Mouse (Mus musculus): Measurements from ENCODE around the gene Mef2b.

The Mef2b gene

DNA sequence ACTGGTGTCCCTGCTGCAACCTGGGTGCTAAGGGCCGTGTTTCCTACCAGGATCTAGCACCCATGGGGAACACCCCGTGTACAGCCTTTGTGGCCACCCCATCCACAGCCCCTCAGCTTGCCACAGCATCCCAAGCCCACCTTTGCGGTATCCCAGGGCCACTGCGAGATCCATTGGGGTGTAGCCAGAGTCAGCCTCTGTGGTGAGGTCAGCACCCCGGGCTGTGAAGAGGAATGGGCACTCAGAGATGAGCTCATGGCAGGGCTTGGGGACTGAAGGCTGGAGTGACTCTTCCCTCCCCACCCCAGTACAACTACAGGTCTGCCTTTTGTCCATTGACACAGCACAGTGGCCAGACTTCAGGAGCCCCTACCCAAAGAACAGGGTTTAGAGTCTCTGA, 5.4 kb upstream of the Mef2b start:
- DNase-seq (ENCODE audit: low spot score) = no peak

DNA sequence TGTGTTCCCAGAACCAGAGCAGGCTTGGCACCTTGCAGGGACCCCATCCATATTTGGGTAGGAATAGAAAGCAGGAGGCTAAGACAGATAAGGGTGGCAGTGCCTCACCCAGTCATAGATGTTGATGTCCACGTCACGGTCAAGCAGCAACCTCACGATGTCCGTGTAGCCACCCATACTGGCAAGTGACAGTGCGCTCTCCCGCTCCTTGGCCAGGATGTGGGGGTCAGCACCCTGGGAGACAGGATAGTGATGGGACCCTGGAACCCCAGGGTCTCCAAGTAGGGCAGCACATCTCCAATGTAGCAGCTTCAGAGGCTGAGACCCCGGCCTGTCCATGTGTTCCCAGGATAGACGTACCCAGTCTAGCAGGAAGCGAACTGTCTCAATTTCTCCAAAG, 4.6 kb upstream of the Mef2b start:
- no peak for DNase-seq (ENCODE audit: low spot score)

DNA sequence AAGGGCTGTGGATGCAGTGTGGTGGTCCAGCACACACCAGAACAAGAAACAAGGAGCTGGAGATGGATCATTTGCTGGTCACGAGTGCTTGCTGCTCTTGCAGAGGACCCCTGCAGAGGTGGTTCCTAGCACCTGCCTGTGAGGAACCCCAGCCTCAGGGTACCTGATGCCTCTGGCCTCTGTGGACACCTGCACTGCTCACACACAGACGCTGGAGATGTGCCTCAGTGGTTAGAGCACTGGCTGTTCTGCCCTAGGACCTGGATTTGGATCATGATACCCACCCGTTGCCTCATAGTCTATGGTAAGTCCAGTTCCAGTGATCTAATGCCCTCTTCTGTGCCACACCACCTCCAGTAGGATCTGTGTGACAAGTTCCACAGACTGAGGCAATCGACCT, 2.9 kb upstream of the Mef2b start:
- DNase-seq (ENCODE audit: low spot score) = no peak

DNA sequence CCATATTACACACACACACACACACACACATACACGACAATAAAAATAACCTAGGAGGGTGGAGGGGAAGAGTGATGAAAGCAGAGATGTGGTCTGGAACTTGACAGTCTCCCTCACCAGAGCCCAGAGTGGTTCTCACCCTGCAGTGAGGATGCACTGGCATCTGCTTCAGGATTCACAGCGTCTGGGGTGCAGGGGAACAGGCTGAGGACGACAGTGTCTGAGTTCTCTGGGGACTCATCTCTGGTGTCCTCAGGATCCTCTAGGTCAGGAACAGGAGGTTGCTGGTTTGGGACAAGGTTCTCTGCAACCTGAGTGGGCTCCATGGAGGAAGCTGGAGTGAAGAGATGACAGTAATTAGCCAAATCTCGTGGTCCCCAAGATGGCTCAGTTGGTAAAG, 1.6 kb upstream of the Mef2b start:
- no peak for DNase-seq (ENCODE audit: low spot score)

DNA sequence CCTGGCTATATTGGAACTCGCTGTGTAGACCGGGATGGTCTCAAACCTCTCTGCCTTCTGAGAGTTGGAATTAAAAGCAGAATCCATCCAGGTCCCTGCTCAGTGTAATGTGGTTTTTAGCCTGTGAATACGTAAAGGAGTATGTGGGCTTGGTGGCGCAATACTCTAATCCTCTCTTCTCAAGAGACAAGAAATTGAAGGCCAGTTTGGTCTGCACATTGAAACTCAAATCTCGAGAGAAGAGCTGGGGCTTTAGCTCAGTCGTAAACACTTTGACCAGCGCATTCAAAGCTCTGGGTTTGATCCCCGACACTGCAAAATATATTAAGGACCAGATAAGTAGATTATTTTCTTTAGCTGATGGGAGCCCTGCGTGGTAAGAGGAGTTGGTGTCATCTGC, 470 bp downstream of the Mef2b start:
- no peak for DNase-seq (ENCODE audit: low spot score)

DNA sequence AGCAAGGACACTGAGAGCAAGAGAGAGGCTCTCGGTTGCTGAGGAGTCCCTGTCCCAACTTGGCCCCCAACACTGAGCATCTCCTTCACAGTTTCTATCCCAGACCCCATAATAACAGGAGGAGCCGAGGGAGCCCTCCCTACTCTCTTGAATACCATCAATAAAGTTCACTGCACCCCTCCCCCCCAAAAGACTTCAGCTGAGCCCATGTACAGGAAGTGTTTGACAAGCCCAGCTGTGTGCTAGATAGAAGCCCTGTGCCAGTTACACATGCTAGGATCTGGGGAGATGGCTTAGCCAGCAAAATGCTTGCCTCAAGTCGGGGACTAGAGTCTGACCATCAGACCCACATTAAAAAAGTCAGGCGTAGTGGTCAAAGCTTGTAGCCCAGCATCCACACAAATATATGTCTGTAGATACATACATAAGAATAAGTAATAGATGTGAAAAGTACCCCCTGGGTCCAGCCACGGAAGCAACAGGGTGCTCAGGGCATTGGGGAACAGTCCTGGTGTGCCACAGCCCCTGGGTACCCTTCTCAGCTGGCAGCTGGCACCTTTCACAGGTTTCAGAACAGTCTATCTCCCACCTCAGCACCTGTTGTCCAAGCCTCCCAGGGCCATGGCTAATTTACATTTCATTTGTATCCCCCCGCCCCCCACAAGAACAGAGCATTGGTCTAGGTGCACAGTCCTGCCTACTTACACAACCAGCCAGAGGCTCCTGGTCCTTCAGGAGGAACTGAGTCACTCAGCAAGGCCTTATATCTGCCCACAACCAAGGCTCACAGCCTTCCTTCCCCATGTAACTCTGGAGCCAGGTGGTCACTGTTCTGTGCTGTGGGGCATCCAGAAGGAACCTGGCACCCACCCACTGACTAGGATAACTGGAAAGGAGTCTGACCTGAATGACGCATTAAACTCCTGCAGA, 8.4 kb downstream of the Mef2b start:
- DNase-seq (ENCODE audit: low spot score) = no peak

DNA sequence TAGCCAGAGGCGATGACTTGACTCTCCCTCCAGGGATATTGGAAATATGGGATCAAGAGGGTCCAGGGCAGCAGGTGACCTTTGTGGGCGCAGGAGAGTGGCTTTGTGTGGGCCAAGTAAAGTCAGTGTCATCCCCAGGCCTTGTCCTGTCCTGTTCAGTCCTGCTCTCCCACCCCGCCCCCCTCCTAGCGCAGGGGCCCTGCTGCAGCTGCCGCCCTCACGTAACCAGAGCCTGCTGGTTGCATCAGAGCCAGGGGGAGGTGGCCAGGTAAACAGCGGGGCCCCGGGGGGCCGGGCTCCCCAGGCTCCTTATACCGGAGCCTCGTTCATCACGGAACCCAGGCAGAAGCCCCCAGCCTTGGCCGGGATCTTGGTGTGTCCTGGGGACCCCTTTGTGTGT, 10.6 kb downstream of the Mef2b start:
- no peak for DNase-seq (ENCODE audit: low spot score)

DNA sequence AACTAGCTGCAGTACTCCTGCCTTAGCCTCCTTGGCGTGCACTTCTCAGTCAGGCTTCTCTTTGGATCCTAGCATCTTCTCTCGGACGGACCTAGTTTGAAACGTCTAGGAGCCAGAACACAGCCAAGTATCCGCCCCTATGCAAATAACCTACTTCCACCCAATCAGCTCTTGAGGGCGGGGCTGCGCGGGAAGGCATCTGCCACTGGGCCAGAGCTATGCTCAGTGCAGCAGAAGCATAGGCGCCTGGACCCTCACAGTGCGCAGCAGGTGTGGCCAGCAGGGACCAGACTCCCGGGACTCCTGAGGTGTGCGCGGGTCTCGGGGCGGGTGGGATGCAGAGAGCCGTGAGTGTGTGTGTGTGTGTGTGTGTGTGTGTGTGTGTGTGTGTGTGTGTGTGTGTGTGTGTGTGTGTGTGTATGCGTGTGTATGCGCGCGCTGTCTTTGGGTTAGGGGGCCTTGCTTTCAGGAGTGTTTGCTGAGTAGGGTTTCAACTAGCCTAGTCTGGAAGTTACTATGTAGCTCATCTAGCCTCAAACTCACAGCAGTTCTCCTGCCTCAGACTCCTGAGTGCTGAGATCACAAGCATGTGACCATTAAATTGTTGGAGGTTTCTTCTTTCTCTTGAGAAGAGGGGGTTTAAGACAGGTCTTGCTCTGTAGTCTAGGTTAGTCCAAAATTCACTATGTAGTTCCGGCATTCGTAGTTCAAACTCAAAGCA, 13.2 kb downstream of the Mef2b start:
- DNase-seq (ENCODE audit: low spot score) = peak; percentile 32

DNA sequence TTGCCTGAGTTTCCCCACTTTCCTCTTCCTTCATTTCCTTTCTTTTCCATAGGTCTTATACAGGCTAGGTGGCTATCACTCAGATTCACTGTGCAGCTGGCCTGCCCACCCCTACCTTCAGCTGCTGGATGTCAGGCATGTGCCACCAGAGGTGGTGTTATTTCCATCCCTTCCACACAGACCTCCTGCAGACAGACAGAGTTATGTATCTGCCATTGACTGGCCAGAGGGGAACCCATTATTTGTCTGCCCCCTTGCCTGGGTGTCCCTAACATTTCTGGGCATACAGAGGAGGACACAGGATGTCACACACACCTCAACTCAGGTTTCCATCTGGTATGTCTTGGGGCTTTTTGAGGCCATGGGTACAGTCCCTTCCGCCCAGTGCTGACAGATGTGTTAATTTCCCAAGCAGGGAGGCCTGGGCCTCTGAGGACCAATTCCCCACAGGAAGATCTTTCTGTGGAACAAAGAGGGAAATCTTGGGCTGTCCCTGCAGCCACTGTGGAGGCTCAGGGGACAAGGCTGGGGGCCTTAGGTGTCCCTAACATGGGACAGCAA, 17.8 kb downstream of the Mef2b start:
- no peak for DNase-seq (ENCODE audit: low spot score)

DNA sequence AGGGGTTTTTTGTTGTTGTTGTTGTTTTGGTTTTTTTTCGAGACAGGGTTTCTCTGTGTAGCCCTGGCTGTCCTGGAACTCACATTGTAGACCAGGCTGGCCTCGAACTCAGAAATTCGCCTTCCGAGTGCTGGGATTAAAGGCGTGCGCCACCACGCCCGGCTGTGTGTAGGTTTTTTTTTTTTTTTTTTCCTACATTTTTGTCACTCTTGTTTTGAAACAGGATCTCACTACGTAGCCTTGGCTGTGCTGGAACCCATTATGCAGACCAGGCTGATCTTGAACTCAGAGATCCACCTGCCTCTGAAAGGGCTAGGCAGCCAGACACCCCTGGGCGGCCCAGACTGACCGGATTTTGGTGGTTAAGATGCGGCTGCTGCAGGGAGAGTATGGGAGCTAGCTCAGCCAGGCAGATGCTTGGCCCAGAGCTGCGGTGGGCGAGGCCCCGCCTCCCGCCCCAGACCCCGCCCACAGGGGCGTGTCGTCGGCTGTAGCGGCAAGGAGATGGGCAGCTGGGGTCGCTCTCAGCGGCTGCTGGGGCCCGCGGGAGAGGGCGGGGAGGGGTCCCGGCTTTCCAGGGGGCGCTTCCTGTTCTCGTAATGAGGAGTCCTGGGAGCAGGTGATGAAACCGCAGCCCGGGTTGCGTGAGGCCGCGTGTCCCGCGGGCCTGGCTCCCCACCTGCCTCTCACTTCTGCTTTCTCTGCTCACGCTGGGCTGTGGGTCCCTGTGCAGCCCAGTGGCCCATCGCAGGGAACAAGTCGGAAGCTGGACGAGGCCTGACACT, 18.8 kb downstream of the Mef2b start:
- DNase-seq (ENCODE audit: low spot score) = peak; percentile 61

DNA sequence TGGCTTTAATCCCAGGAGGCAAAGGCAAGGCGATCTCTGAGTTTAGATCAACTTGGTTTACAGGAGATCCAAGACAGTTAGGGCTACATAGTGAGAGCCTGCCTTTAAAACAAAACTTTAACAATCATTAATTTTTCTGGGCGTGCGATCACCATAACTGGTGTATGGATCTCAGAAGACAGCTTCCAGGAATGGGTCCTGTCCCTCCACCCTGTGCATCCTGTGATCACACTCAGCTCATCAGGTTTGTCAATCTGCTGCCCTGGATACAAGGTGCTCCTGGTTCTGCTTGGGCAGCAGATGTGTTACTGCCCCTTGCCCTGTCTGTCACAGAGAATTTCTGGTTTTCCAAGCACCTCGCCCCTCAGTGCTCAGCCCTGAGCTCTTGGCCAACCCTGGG, 19.7 kb downstream of the Mef2b start:
- DNase-seq (ENCODE audit: low spot score) = no peak

DNA sequence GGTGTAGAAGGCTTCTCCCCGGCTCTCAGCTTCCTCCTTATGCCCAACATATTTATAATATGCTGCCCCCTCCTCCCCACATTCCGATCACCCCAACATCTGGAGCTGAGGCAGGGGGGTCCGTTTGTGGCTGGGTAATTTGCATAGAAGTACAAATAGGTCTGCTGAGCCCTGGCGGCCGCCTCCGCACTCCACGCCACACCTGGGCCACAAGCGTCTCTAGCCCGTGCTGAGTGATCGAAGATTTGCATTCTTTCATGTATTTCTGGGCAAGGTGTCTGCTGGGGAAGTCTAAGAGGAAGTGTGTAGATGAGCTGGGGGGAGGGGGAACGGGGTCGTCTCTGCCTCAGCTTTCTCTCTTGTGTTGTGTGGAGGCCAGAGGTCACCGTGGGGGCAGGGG, 20.5 kb downstream of the Mef2b start:
- DNase-seq (ENCODE audit: low spot score) = no peak

DNA sequence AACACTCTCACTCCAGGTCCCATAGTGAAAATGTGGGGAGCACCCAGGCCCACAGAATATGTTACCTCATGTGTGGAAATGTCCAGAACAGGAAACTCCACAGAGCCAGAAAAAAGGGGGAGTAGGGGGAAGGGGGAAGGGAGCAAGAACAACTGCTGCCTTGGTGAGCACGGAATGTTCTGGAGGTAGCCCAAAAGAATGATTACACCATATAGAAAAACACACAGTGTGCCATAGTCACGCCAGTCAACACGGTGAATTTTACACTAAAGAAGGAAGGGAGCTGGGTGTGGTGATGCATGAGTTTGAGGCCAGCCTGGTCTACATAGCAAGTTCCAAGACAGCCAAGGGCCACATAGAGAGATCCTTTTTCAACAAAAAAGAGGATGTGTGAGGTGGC, 23.8 kb downstream of the Mef2b start:
- DNase-seq (ENCODE audit: low spot score) = no peak

DNA sequence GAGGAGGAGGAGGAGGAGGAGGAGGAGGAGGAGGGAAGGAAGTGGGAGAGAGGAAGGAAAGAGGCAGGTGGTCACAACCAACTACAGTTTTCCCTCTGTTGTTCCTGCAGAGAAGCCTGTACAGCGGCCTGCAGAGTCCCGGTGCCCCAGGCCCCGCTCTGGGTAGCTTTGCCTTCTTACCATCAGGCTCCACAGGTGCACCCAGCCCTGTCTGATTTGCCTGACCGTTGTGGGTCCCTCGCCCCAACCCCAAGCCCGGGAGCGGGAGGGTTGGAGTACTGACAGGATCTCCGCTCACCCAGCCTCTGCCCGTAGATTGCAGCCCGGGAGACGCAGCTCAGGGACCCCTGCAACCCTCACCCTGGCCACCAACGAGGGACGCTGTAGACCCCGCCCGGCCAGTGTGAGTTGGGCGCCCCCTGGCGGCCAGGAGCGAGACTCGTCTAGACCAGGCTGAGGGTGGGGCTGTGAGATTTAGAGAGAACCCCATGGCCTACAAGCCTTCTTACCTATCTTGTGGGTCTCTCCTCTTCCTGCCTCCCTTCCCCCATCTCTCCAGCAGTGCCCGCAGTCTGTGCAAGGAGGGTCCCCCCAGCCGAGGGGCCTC, 27.1 kb downstream of the Mef2b start:
- DNase-seq (ENCODE audit: low spot score) = peak; percentile 75

DNA sequence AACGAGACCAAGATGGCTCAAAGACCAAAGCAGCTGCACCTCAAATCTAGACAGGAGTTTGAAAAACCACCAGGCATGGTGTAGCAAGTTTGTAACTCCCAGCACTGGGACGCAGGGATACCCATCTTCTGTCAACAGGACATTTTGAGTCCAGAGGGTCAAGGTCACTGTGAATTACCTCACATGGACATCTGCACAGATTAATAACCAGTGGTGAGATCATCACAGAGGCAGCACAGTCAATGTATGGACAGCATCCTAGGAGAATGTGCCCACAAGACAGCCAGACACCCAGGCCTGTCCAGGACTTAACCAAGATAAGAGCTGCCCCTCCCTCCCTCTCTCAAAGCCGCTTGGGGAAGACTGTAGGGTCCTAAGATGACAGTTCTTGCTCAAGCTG, 30.6 kb downstream of the Mef2b start:
- DNase-seq (ENCODE audit: low spot score) = no peak

DNA sequence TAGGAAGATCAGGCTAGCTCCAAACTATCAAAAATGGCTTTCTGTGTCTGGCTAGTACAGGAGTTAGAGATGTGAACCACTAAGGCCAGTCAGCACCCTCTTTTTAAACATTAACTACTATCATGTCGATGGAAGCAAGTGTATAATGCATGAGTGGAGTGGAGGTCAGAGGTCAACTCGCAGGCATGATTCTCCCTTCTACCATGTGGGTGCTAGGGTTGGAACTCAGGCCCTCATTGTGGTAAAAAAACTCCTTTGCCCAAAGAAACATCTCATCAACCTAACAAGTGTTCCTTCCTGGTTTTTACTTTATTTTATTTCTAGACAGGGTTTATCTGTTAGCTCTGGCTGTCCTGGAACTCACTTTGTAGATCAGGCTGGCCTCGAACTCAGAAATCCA, 31.2 kb downstream of the Mef2b start:
- no peak for DNase-seq (ENCODE audit: low spot score)

DNA sequence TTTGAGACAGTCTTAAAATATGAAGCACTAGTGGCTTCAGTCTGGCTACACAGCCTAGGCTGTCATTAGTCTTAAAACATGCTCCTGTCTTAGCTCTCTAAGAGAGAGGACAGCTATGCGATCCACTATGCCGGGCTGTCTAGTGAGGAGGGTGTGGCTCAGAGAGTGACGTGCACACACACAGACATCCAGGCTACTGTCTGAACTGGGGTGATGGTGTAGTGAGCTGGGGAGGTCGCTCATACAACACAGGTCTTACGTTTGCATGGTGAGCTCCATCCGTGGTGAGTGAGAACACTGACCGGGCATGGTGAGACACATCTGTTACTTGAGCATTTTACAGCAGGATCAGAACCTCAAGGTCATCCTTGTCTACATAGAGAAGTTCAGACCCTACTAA, 31.7 kb downstream of the Mef2b start:
- no peak for DNase-seq (ENCODE audit: low spot score)

DNA sequence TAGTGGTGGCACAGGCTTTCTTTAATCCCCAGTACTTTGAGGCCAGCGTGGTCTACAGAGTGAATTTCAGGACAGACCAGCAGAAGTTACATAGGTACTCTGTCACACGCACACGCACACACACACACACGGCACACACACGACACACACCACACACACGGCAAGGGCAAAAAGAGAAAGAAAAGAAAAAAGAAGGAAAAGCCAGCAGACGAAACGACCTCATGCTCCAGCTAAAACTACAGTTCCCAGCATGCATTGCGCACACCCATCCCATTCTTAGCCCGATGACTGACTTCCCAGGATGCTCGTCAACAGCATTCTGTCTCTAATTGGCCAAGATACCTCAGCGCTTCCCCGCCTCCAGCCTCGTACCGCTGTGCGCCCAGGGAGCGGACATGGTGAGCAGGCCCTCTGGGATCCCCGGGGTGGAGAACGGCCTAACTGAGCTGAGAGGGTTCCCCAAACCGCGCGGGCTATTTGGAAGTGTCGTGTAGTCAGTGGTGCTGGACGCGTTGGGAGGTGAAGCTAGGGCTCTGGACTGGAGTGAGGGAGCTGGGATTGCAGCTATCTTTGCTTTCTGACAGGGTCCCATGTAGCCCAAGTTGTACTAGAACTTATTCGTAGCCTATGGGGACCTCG, 32.7 kb downstream of the Mef2b start, which contains the start of gene Tmem161a:
Gene Tmem161a (plus strand): TSS at position 314 of the 639 bp plus-strand sequence.
- peak; percentile 77 for DNase-seq (ENCODE audit: low spot score)

DNA sequence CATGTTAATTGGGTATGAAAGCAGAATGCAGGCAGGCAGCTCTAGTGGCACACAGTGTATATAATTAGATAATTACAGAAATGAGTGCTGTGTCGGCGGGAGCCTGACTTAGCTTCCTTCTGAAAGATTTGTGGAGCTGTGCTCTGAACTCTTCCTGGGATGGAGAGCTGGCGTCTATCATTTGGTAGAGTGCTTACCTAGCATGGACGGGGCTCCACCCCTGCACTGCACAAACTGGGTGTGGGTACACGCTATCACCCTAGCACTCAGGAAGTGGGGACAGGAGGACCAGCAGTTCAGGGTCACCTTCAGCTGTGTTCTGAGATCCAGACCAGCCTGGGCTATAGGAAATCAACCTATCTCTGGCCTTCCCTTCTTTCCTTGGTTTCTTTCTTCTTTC, 33.8 kb downstream of the Mef2b start:
- DNase-seq (ENCODE audit: low spot score) = no peak

DNA sequence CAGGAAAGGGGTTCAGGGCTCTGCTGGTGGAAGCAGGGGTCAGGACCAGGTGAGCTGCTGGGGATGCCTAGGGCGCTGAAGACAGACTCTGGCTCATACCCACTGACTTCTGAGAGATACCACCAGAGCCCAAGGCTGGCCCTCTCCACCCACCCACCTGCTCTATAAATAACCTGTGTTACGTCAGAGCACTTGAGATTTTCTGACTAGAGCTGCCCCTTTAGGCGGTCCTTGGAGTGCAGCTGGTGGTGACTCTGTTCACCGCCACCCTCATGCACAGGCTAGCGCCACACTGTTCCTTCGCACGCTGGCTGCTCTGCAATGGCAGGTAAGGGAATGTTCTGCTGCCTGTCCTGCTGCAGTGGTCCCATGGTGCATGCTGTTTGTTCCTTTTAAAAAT, 34.6 kb downstream of the Mef2b start:
- DNase-seq (ENCODE audit: low spot score) = no peak

DNA sequence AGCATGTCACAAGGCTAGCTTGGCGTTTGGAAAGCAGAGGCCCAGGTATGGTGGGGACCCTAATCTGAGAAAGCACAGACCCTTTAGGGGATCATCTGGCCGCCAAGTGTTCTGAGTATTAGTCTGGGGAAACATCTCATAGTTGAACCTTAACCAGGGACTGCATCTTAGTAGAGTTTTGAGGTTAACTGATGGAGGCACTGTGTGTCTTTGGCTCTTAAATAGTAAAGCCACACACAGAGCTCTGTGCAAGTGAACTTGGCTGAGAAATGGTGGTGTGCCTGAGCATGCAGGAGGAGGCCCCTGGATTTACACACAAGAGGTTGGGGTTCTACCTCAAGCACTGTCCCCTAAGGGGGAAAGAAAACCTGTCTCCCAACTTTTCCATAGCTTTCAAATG, 38.7 kb downstream of the Mef2b start:
- no peak for DNase-seq (ENCODE audit: low spot score)
